Mouse (Mus musculus): Measurements from ENCODE around the gene Slc30a10.

- no peak for TF ChIP-seq GATA1 (IDR thresholded peaks at IDR 0.05; ENCODE audit: low read length)
- no peak for TF ChIP-seq TAL1 (IDR thresholded peaks at IDR 0.05; ENCODE audit: low read length)
These were observed 47.2 kb downstream of the Slc30a10 start for GRCm38 (mm10) chr1:185501801-185502340.
